16 mouse cellular contexts compared by ENCODE assay signal in genomic region chr16:52250196-52250595, GRCm38 (mm10).
"Had no signal": no experiment of that assay in that cellular context is flagged by ENCODE, and none has a peak within 500 bp of the region (broad histone marks: within the 10 kb centered on the region; RNA-seq: fewer than 3 reads in every experiment).

No protein-coding gene starts in this region.

- H3K27ac ChIP-seq: neural tube, embryonic 13.5 days; neural tube, embryonic 15.5 days; stomach, embryonic 15.5 days; stomach, postnatal 0 days had no signal

- H3K9ac ChIP-seq: neural tube, embryonic 13.5 days; neural tube, embryonic 15.5 days; stomach, embryonic 15.5 days had no signal

- H3K4me2 ChIP-seq: neural tube, embryonic 13.5 days; neural tube, embryonic 15.5 days; stomach, embryonic 15.5 days had no signal

- DNase-seq: retina, postnatal 1 day; right cerebral cortex, adult 18-20 months; right cerebral cortex, postnatal 14 days; right cerebral cortex, postnatal 25 days; right cerebral cortex, postnatal 4 days; spleen, adult 18-20 months; thymus, adult 18-20 months; thymus, adult 2 months; thymus, postnatal 14 days; thymus, postnatal 25 days; thymus, postnatal 36 days; thymus, postnatal 4 days had no signal

- H3K9me3 ChIP-seq: neural tube, embryonic 13.5 days; neural tube, embryonic 15.5 days; stomach, embryonic 15.5 days had no signal

- H3K4me1 ChIP-seq: neural tube, embryonic 13.5 days; neural tube, embryonic 15.5 days; stomach, embryonic 15.5 days had no signal

- H3K4me3 ChIP-seq: neural tube, embryonic 13.5 days; neural tube, embryonic 15.5 days; stomach, embryonic 15.5 days had no signal

- H3K36me3 ChIP-seq: neural tube, embryonic 13.5 days had no signal

- H3K27me3 ChIP-seq: neural tube, embryonic 13.5 days; neural tube, embryonic 15.5 days; stomach, embryonic 15.5 days had no signal
